Mouse (Mus musculus) frontal cortex, postnatal 25 days (tissue): ENCODE results near the gene Nvl.

Source experiments
- DNase-seq, 2 experiments: peaks; one replicate each; pipeline ENCODE4 v3.0.0; 2022; ENCODE audit warnings: low spot score in 2 of 2

Gene Nvl

GRCm38 (mm10) chr1:181143950-181144836, at the start of gene Nvl, which contains the start of gene Cnih4:
Gene Nvl, minus strand, starts transcription at chr1:181144204.
Gene Cnih4, plus strand, starts transcription at chr1:181144693.
- peak; percentile 90 to 93 for DNase-seq

- no peak for DNase-seq
Measured at GRCm38 (mm10) chr1:181188925-181189324, 44.9 kb upstream of the Nvl start.

GRCm38 (mm10) chr1:181170210-181170609, 26.2 kb upstream of the Nvl start:
- DNase-seq: no peak

GRCm38 (mm10) chr1:181168377-181168776, 24.4 kb upstream of the Nvl start:
- DNase-seq: no peak

- no peak for DNase-seq
Measured at GRCm38 (mm10) chr1:181167816-181168215, 23.8 kb upstream of the Nvl start.

- DNase-seq: no peak
Measured at GRCm38 (mm10) chr1:181151541-181151940, 7.5 kb upstream of the Nvl start.

- peak; percentile 88 to 90 for DNase-seq
Measured at GRCm38 (mm10) chr1:181150827-181151534, 7.0 kb upstream of the Nvl start.

- DNase-seq: no peak
Measured at GRCm38 (mm10) chr1:181150431-181150826, 6.4 kb upstream of the Nvl start.

GRCm38 (mm10) chr1:181149373-181150017, 5.5 kb upstream of the Nvl start:
- no peak for DNase-seq

- no peak for DNase-seq
Measured at GRCm38 (mm10) chr1:181148540-181148939, 4.5 kb upstream of the Nvl start.

GRCm38 (mm10) chr1:181146187-181146586, 2.2 kb upstream of the Nvl start:
- DNase-seq: no peak

GRCm38 (mm10) chr1:181144966-181145365, 962 bp upstream of the Nvl start:
- no peak for DNase-seq

GRCm38 (mm10) chr1:181143609-181143949, 425 bp downstream of the Nvl start:
- DNase-seq: no peak

- DNase-seq: no peak
Measured at GRCm38 (mm10) chr1:181138730-181139129, 5.3 kb downstream of the Nvl start.

GRCm38 (mm10) chr1:181131915-181132314, 12.1 kb downstream of the Nvl start:
- DNase-seq: no peak

- DNase-seq: no peak
Measured at GRCm38 (mm10) chr1:181126766-181127165, 17.2 kb downstream of the Nvl start.

- no peak for DNase-seq
Measured at GRCm38 (mm10) chr1:181125916-181126315, 18.1 kb downstream of the Nvl start.

GRCm38 (mm10) chr1:181124145-181124544, 19.9 kb downstream of the Nvl start:
- DNase-seq: no peak

- no peak for DNase-seq
Measured at GRCm38 (mm10) chr1:181117112-181117511, 26.9 kb downstream of the Nvl start.

GRCm38 (mm10) chr1:181090048-181090447, 54.0 kb downstream of the Nvl start:
- no peak for DNase-seq

- DNase-seq: no peak
Measured at GRCm38 (mm10) chr1:181084021-181084420, 60.0 kb downstream of the Nvl start.

GRCm38 (mm10) chr1:181073075-181073474, 70.9 kb downstream of the Nvl start:
- no peak for DNase-seq
